Comparison of ENCODE assay signal across 12 mouse cellular contexts in genomic region chr13:21852215-21852945, GRCm38 (mm10). TPM values are rescaled to one million over a fixed set of nuclear protein-coding genes. Genes with fewer than 3 reads are reported as not detected.
DNase-seq lines count a peak whose midpoint lies in the region; ATAC-seq and TF ChIP-seq lines count a peak whose summit lies in the region.
"Had no signal": no experiment of that assay in that cellular context is flagged by ENCODE, and none has a peak within 500 bp of the region (broad histone marks: within the 10 kb centered on the region; RNA-seq: fewer than 3 reads in every experiment).

No protein-coding gene starts in this region.

- TF ChIP-seq CTCF in forebrain, postnatal 0 days (IDR thresholded peaks at IDR 0.05; ENCODE audit: low read depth), result no peak
- no peak for TF ChIP-seq CTCF in MEL (IDR thresholded peaks at IDR 0.05 in 2 of 3, conservative IDR thresholded peaks at IDR 0.05 in 1 of 3; ENCODE audit: control insufficient read depth in 1 of 3, insufficient read depth in 1 of 3, low read depth in 2 of 3, low read length in 3 of 3, poor library complexity in 1 of 3, severe bottlenecking in 1 of 3)

- WGBS in forebrain, embryonic 14.5 days, result 65% methylated on average over 3 of the region's 3 CpGs
- 56% methylated on average over 3 of the region's 3 CpGs for WGBS in forebrain, postnatal 0 days
- 87% methylated on average over 3 of the region's 3 CpGs for WGBS in forebrain, embryonic 10.5 days

- no peak for TF ChIP-seq POLR2A in MEL (IDR thresholded peaks at IDR 0.05; ENCODE audit: control insufficient read depth in 1 of 2, insufficient read depth in 1 of 2, low read depth in 1 of 2, low read length in 2 of 2, poor library complexity in 1 of 2)

- H3K27ac ChIP-seq in forebrain, embryonic 14.5 days (ENCODE audit: low read depth, low read length), result no peak overlapping the region
- H3K27ac ChIP-seq in forebrain, postnatal 0 days (ENCODE audit: low read depth, low read length), result no peak overlapping the region
- H3K27ac ChIP-seq in MEL (ENCODE audit: control insufficient read depth, low read depth, low read length), result no peak overlapping the region
- no peak overlapping the region for H3K27ac ChIP-seq in forebrain, embryonic 10.5 days
- H3K27ac ChIP-seq: embryonic facial prominence, embryonic 15.5 days; hindbrain, embryonic 10.5 days had no signal

- DNase-seq in forebrain, embryonic 14.5 days (ENCODE audit: low spot score), result peak; percentile 13
- DNase-seq in forebrain, postnatal 0 days, result no peak
- peak; percentile 46 for DNase-seq in MEL (ENCODE audit: low read depth, low spot score)
- peak; percentile 82 for DNase-seq in heart, postnatal 4 days
- DNase-seq in c-Kit-positive CD71-positive TER-119-positive erythroid progenitor cells, embryonic 14.5 days (ENCODE audit: low spot score), result no peak
- no peak for DNase-seq in spleen, postnatal 36 days (ENCODE audit: low spot score in 2 of 2)
- no peak for DNase-seq in forebrain, embryonic 10.5 days (ENCODE audit: extremely low spot score, low spot score)
- DNase-seq: layer of hippocampus, adult 9-11 months had no signal

- H3K79me2 ChIP-seq in MEL (ENCODE audit: control insufficient read depth, insufficient read depth, low read length, poor library complexity), result no peaks in the 10 kb centered on the region

- H3K9me3 ChIP-seq in forebrain, embryonic 14.5 days (replicated peaks; ENCODE audit: control insufficient read depth, low read length), result no peaks in the 10 kb centered on the region
- no peaks in the 10 kb centered on the region for H3K9me3 ChIP-seq in forebrain, postnatal 0 days (ENCODE audit: low read length)
- H3K9me3 ChIP-seq in MEL (replicated peaks; ENCODE audit: insufficient read depth, low read length), result no peaks in the 10 kb centered on the region
- H3K9me3 ChIP-seq in forebrain, embryonic 10.5 days, result no peaks in the 10 kb centered on the region
- H3K9me3 ChIP-seq: embryonic facial prominence, embryonic 15.5 days; hindbrain, embryonic 10.5 days had no signal

- H3K27me3 ChIP-seq in forebrain, embryonic 14.5 days (replicated peaks; ENCODE audit: control insufficient read depth, insufficient read depth, low read length), result no peaks in the 10 kb centered on the region
- no peaks in the 10 kb centered on the region for H3K27me3 ChIP-seq in forebrain, postnatal 0 days (ENCODE audit: insufficient read depth, low read length)
- H3K27me3 ChIP-seq in MEL (ENCODE audit: control insufficient read depth in 1 of 2, insufficient read depth in 2 of 2, low read length in 2 of 2), result no peaks in the 10 kb centered on the region
- H3K27me3 ChIP-seq in forebrain, embryonic 10.5 days (ENCODE audit: poor library complexity, severe bottlenecking), result no peaks in the 10 kb centered on the region
- H3K27me3 ChIP-seq: embryonic facial prominence, embryonic 15.5 days had no signal

- TF ChIP-seq EP300 in MEL (IDR thresholded peaks at IDR 0.05; ENCODE audit: low read depth in 1 of 2, low read length in 2 of 2), result no peak

- no peak overlapping the region for H3K9ac ChIP-seq in forebrain, embryonic 14.5 days (ENCODE audit: low read length)
- H3K9ac ChIP-seq in forebrain, postnatal 0 days, result no peak overlapping the region
- peak overlapping the region; percentile 29; the same call in 1 of the 2 replicates for H3K9ac ChIP-seq in MEL (ENCODE audit: control insufficient read depth, low read depth, low read length, poor library complexity, severe bottlenecking)
- H3K9ac ChIP-seq: embryonic facial prominence, embryonic 15.5 days had no signal

- H3K4me3 ChIP-seq in forebrain, embryonic 14.5 days (ENCODE audit: low read depth, low read length), result no peak overlapping the region
- no peak overlapping the region for H3K4me3 ChIP-seq in forebrain, postnatal 0 days (ENCODE audit: low read depth, low read length)
- H3K4me3 ChIP-seq in MEL (ENCODE audit: control insufficient read depth in 1 of 2, insufficient read depth in 1 of 2, low read depth in 2 of 2, low read length in 2 of 2), result no peak overlapping the region
- H3K4me3 ChIP-seq in forebrain, embryonic 10.5 days, result no peak overlapping the region
- H3K4me3 ChIP-seq: embryonic facial prominence, embryonic 15.5 days; hindbrain, embryonic 10.5 days had no signal

- ATAC-seq in forebrain, embryonic 14.5 days, result no peak
- no peak for ATAC-seq in forebrain, postnatal 0 days
- peak; percentile 70 for ATAC-seq in granulocyte monocyte progenitor cell, adult 5-6 weeks (replicated peaks; ENCODE audit: poor library complexity, severe bottlenecking)
- ATAC-seq: lung, postnatal 0 days had no signal

- no peak overlapping the region for H3K4me2 ChIP-seq in forebrain, embryonic 14.5 days (ENCODE audit: low read length)
- H3K4me2 ChIP-seq in forebrain, postnatal 0 days (ENCODE audit: low read depth), result no peak overlapping the region
- H3K4me2 ChIP-seq: embryonic facial prominence, embryonic 15.5 days had no signal

- no peaks in the 10 kb centered on the region for H3K36me3 ChIP-seq in forebrain, embryonic 14.5 days (ENCODE audit: control insufficient read depth, insufficient read depth, low read length)
- no peaks in the 10 kb centered on the region for H3K36me3 ChIP-seq in forebrain, postnatal 0 days (ENCODE audit: insufficient read depth)
- H3K36me3 ChIP-seq in MEL (ENCODE audit: control insufficient read depth in 1 of 2, insufficient read depth in 2 of 2, low read length in 2 of 2), result peaks cover 0 to 19% of the 10 kb centered on the region in 2 experiments; a peak in 2 of 4 replicates
- no peaks in the 10 kb centered on the region for H3K36me3 ChIP-seq in forebrain, embryonic 10.5 days (replicated peaks)
- H3K36me3 ChIP-seq: embryonic facial prominence, embryonic 15.5 days; hindbrain, embryonic 10.5 days had no signal

- TF ChIP-seq RAD21 in MEL (IDR thresholded peaks at IDR 0.05; ENCODE audit: low read depth, low read length), result no peak

- H3K4me1 ChIP-seq in forebrain, embryonic 14.5 days (ENCODE audit: control insufficient read depth, insufficient read depth, low read length), result no peaks in the 10 kb centered on the region
- no peaks in the 10 kb centered on the region for H3K4me1 ChIP-seq in forebrain, postnatal 0 days (ENCODE audit: insufficient read depth)
- H3K4me1 ChIP-seq in MEL (ENCODE audit: control insufficient read depth in 1 of 2, insufficient read depth in 2 of 2, low read length in 2 of 2), result peaks cover 0 to 17% of the 10 kb centered on the region in 2 experiments; a peak in 2 of 4 replicates
- peaks cover 6% of the 10 kb centered on the region for H3K4me1 ChIP-seq in forebrain, embryonic 10.5 days
- H3K4me1 ChIP-seq: embryonic facial prominence, embryonic 15.5 days; hindbrain, embryonic 10.5 days had no signal

RNA-seq across cellular contexts. Expression of gene Hist1h2br, which starts 18.8 kb away (rescaled TPM):
- polyA plus RNA-seq in forebrain, embryonic 14.5 days (2014; fragmentation: Nextera tagmentation; extraction: Ambion mirVana), result 9.4 and 17.8 TPM in 2 replicates
- 158 and 260 TPM in 2 replicates for total RNA-seq in forebrain, postnatal 0 days (2014; rRNA removed)
- 4.6 and 4.9 TPM in 2 replicates for polyA plus RNA-seq in forebrain, postnatal 0 days (2015; fragmentation: Nextera tagmentation; extraction: Ambion mirVana)
- 2,013 and 2,821 TPM in 2 replicates for total RNA-seq in MEL (2012; rRNA removed)
- polyA plus RNA-seq in MEL (2012; ENCODE audit: insufficient read depth in 1 of 2, insufficient read length in 2 of 2, low read depth in 1 of 2, low replicate concordance in 2 of 2, missing spikeins in 1 of 2), result 1 to 10 TPM in 1 of 2 experiments, not detected in 1; 6.0 TPM
- total RNA-seq in granulocyte monocyte progenitor cell, adult 5-6 weeks (2014; fragmentation: Nextera tagmentation), result 243 and 249 TPM in 2 replicates
- total RNA-seq in granulocyte monocyte progenitor cell, adult 5-6 weeks (2017), result 665 and 823 TPM in 2 replicates
- total RNA-seq in heart, postnatal 4 days (2021), result 100 to 1,000 TPM; 420 to 457 TPM
- polyA plus RNA-seq in forebrain, embryonic 10.5 days (2016; fragmentation: Nextera tagmentation; extraction: Ambion mirVana), result 20.1 and 23.1 TPM in 2 replicates

RNA-seq across cellular contexts. Expression of gene Hist1h2ap, which starts 19.1 kb away (rescaled TPM):
- 2,010 and 3,186 TPM in 2 replicates for polyA plus RNA-seq in forebrain, embryonic 14.5 days (2014; fragmentation: Nextera tagmentation; extraction: Ambion mirVana)
- total RNA-seq in forebrain, postnatal 0 days (2014; rRNA removed), result 584 and 748 TPM in 2 replicates
- polyA plus RNA-seq in forebrain, postnatal 0 days (2015; fragmentation: Nextera tagmentation; extraction: Ambion mirVana), result 655 and 1,288 TPM in 2 replicates
- 3,706 and 4,747 TPM in 2 replicates for total RNA-seq in MEL (2012; rRNA removed)
- 100 to 1,000 TPM in 1 of 2 experiments, not detected in 1; 727 TPM for polyA plus RNA-seq in MEL (2012; ENCODE audit: insufficient read depth in 1 of 2, insufficient read length in 2 of 2, low read depth in 1 of 2, low replicate concordance in 2 of 2, missing spikeins in 1 of 2)
- total RNA-seq in granulocyte monocyte progenitor cell, adult 5-6 weeks (2014; fragmentation: Nextera tagmentation), result 38.3 and 85.3 TPM in 2 replicates
- 5,843 and 7,480 TPM in 2 replicates for total RNA-seq in granulocyte monocyte progenitor cell, adult 5-6 weeks (2017)
- total RNA-seq in heart, postnatal 4 days (2021), result 100 to 1,000 TPM; 717 to 739 TPM
- polyA plus RNA-seq in forebrain, embryonic 10.5 days (2016; fragmentation: Nextera tagmentation; extraction: Ambion mirVana), result 6,723 and 6,843 TPM in 2 replicates

RNA-seq across cellular contexts. Expression of gene Hist1h4n, which starts 20.4 kb away (rescaled TPM):
- 4.6 and 16.7 TPM in 2 replicates for polyA plus RNA-seq in forebrain, embryonic 14.5 days (2014; fragmentation: Nextera tagmentation; extraction: Ambion mirVana)
- 2,245 and 2,544 TPM in 2 replicates for total RNA-seq in forebrain, postnatal 0 days (2014; rRNA removed)
- polyA plus RNA-seq in forebrain, postnatal 0 days (2015; fragmentation: Nextera tagmentation; extraction: Ambion mirVana), result 2.4 and 5.0 TPM in 2 replicates
- total RNA-seq in MEL (2012; rRNA removed), result 9,853 and 10,418 TPM in 2 replicates
- polyA plus RNA-seq in MEL (2012; ENCODE audit: insufficient read depth in 1 of 2, insufficient read length in 2 of 2, low read depth in 1 of 2, low replicate concordance in 2 of 2, missing spikeins in 1 of 2), result 1 to 10 TPM in 1 of 2 experiments, not detected in 1; 9.0 TPM
- total RNA-seq in granulocyte monocyte progenitor cell, adult 5-6 weeks (2014; fragmentation: Nextera tagmentation), result 21.5 and 58.9 TPM in 2 replicates
- total RNA-seq in granulocyte monocyte progenitor cell, adult 5-6 weeks (2017), result 1,825 and 2,129 TPM in 2 replicates
- total RNA-seq in heart, postnatal 4 days (2021), result 10 to 100 TPM; 54.0 to 56.5 TPM
- 9.3 and 9.4 TPM in 2 replicates for polyA plus RNA-seq in forebrain, embryonic 10.5 days (2016; fragmentation: Nextera tagmentation; extraction: Ambion mirVana)

RNA-seq across cellular contexts. Expression of gene Hist1h4m, which starts 40.8 kb away (rescaled TPM):
- not detected in 2 replicates for polyA plus RNA-seq in forebrain, embryonic 14.5 days (2014; fragmentation: Nextera tagmentation; extraction: Ambion mirVana)
- total RNA-seq in forebrain, postnatal 0 days (2014; rRNA removed), result 1.3 and 1.7 TPM in 2 replicates
- polyA plus RNA-seq in forebrain, postnatal 0 days (2015; fragmentation: Nextera tagmentation; extraction: Ambion mirVana), result not detected in 2 replicates
- total RNA-seq in MEL (2012; rRNA removed), result 28.0 and 49.2 TPM in 2 replicates
- polyA plus RNA-seq in MEL (2012; ENCODE audit: insufficient read depth in 1 of 2, insufficient read length in 2 of 2, low read depth in 1 of 2, low replicate concordance in 2 of 2, missing spikeins in 1 of 2), result 10 to 100 TPM in 1 of 2 experiments, not detected in 1; 27.5 TPM
- 72.5 and 88.1 TPM in 2 replicates for total RNA-seq in granulocyte monocyte progenitor cell, adult 5-6 weeks (2014; fragmentation: Nextera tagmentation)
- 1,782 and 2,792 TPM in 2 replicates for total RNA-seq in granulocyte monocyte progenitor cell, adult 5-6 weeks (2017)
- total RNA-seq in heart, postnatal 4 days (2021), result 100 to 1,000 TPM; 679 to 704 TPM
- polyA plus RNA-seq in forebrain, embryonic 10.5 days (2016; fragmentation: Nextera tagmentation; extraction: Ambion mirVana), result not detected in 2 replicates
- polyA plus RNA-seq: embryonic facial prominence, embryonic 15.5 days; hindbrain, embryonic 10.5 days; lung, postnatal 0 days had no signal

RNA-seq across cellular contexts. Expression of gene Hist1h2ao, which starts 42.1 kb away (rescaled TPM):
- polyA plus RNA-seq in forebrain, embryonic 14.5 days (2014; fragmentation: Nextera tagmentation; extraction: Ambion mirVana), result not detected in 2 replicates
- total RNA-seq in forebrain, postnatal 0 days (2014; rRNA removed), result 1.0 TPM in 1 of 2 replicates, not detected in the other
- polyA plus RNA-seq in forebrain, postnatal 0 days (2015; fragmentation: Nextera tagmentation; extraction: Ambion mirVana), result 1.6 TPM in 1 of 2 replicates, not detected in the other
- 1.6 TPM in 1 of 2 replicates, not detected in the other for total RNA-seq in MEL (2012; rRNA removed)
- 1,000 to 10,000 TPM in 1 of 2 experiments, not detected in 1; 1,152 TPM for polyA plus RNA-seq in MEL (2012; ENCODE audit: insufficient read depth in 1 of 2, insufficient read length in 2 of 2, low read depth in 1 of 2, low replicate concordance in 2 of 2, missing spikeins in 1 of 2)
- total RNA-seq in granulocyte monocyte progenitor cell, adult 5-6 weeks (2014; fragmentation: Nextera tagmentation), result 54.5 TPM in 1 of 2 replicates, not detected in the other
- 38.4 TPM in 1 of 2 replicates, not detected in the other for total RNA-seq in granulocyte monocyte progenitor cell, adult 5-6 weeks (2017)
- not detected for total RNA-seq in heart, postnatal 4 days (2021)
- polyA plus RNA-seq in forebrain, embryonic 10.5 days (2016; fragmentation: Nextera tagmentation; extraction: Ambion mirVana), result 4.2 TPM in 1 of 2 replicates, not detected in the other
- polyA plus RNA-seq: embryonic facial prominence, embryonic 15.5 days; lung, postnatal 0 days had no signal

Comparison
In these comparisons a context has a peak if more than half of its experiments do, and no peak if none do; other contexts are left out.
1. DNase-seq: peak in forebrain, embryonic 14.5 days (single experiment), MEL (single experiment) and heart, postnatal 4 days (single experiment); none in forebrain, postnatal 0 days (single experiment), c-Kit-positive CD71-positive TER-119-positive erythroid progenitor cells, embryonic 14.5 days (single experiment), spleen, postnatal 36 days (0 of 2) and forebrain, embryonic 10.5 days (single experiment).